Mouse (Mus musculus): ENCODE measurements at regions not wholly inside any gene's neighbourhood (a gene's known extent, or its start where the extent isn't known, plus 50 kb on each side); places are given as distances from the start of the nearest gene placed in this dataset.

GRCm38 (mm10) chr1:35915526-35915925 is 152.7 kb upstream of the Hs6st1 start:
- TF ChIP-seq GATA1 (IDR thresholded peaks at IDR 0.05; ENCODE audit: borderline replicate concordance, low read length) (no peak), FLI1 (IDR thresholded peaks at IDR 0.05; ENCODE audit: low read length) (no peak)

Measured in megakaryocyte, embryonic 14.5 days (primary cell).